Mouse (Mus musculus) liver, adult 2 months (tissue): ENCODE results near the gene Scn3a.

Experiments
- CTCF ChIP-seq: fragments of 200-500 bp; IDR thresholded peaks from 2 replicates; pipeline ENCODE4 v1.5.1; 2011; ENCODE audit warnings: low read depth, low read length, control low read depth
- POLR2A ChIP-seq: fragments of 200-500 bp; IDR thresholded peaks from 2 replicates; pipeline ENCODE4 v1.6.1; 2011; ENCODE audit warnings: low read length, control low read depth; ENCODE audit not compliant: insufficient read depth; ENCODE audit errors: extremely low read depth

DNA sequence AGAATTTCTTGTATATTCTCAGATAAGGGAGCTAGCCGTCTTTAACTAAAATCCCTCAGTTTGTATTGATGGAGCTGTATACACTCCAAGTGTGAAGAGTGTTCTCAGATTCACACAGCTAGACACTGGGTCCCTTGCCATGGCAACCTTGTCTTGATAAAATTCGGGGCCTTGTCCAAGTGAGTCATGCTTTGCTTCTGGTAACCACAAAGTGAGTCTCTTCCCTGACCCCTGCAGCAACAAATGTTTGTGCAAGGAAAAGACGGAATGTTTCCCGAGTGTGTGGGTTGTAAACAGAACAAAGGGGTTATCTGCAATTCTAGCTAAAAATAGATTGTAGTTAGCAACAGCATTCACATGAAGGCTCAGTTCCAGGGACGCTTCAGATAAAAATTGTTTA is 125.9 kb downstream of the Scn3a start:
- TF ChIP-seq CTCF (no peak), POLR2A (no peak)
